Mouse (Mus musculus) stomach, postnatal 0 days (tissue): ENCODE data around the gene Plcxd2. TPM values are rescaled to one million over a fixed set of nuclear protein-coding genes. Genes with fewer than 3 reads are reported as not detected.

Source experiments
- ATAC-seq: fragments of 200-750 bp; cut with Nextera tagmentation; 2 replicates; pipeline ENCODE4 v1.8.0; 2017; ENCODE audit not compliant: low FRiP score, low TSS enrichment
- DNase-seq: peaks from one replicate; pipeline ENCODE4 v3.0.0-alpha.2; 2016; ENCODE audit warnings: low spot score
- H3K27ac ChIP-seq: fragments of 300-500 bp; sonication (generic); replicated peaks from 2 replicates; pipeline ENCODE4 v1.5.1; 2014; ENCODE audit warnings: mild to moderate bottlenecking, control low read depth
- H3K27me3 ChIP-seq: fragments of 300-500 bp; sonication (generic); 2 replicates; pipeline ENCODE4 v1.6.1; 2014; ENCODE audit warnings: low read length; ENCODE audit not compliant: control insufficient read depth, insufficient read depth
- H3K36me3 ChIP-seq: fragments of 300-500 bp; sonication (generic); 2 replicates; pipeline ENCODE4 v1.6.1; 2014; ENCODE audit warnings: low read length, mixed read lengths; ENCODE audit not compliant: control insufficient read depth, insufficient read depth
- H3K4me1 ChIP-seq: fragments of 300-500 bp; sonication (generic); replicated peaks from 2 replicates; pipeline ENCODE4 v1.6.1; 2014; ENCODE audit warnings: antibody characterized with exemption; ENCODE audit not compliant: control insufficient read depth, insufficient read depth
- H3K4me2 ChIP-seq: fragments of 300-500 bp; sonication (generic); replicated peaks from 2 replicates; pipeline ENCODE4 v1.6.1; 2014; ENCODE audit warnings: low read depth, mild to moderate bottlenecking, control low read depth, moderate library complexity
- H3K4me3 ChIP-seq: fragments of 300-500 bp; sonication (generic); 2 replicates; pipeline ENCODE4 v1.5.1; 2014; ENCODE audit warnings: low read depth, low read length, control low read depth
- H3K9ac ChIP-seq: fragments of 300-500 bp; sonication (generic); 2 replicates; pipeline ENCODE4 v1.6.1; 2014; ENCODE audit warnings: mild to moderate bottlenecking, low read length, control low read depth, mixed read lengths
- H3K9me3 ChIP-seq: fragments of 300-500 bp; sonication (generic); 2 replicates; pipeline ENCODE4 v1.6.1; 2016; ENCODE audit warnings: low read length; ENCODE audit not compliant: control insufficient read depth
- CTCF ChIP-seq: IDR thresholded peaks from 2 replicates; pipeline ENCODE4 v1.5.1; 2016; ENCODE audit warnings: antibody characterized with exemption, low read depth, mild to moderate bottlenecking, moderate library complexity
- EP300 ChIP-seq: optimal IDR thresholded peaks from 2 replicates; pipeline ENCODE3; 2016; ENCODE audit warnings: antibody characterized with exemption
- WGBS: fragments of 180-500 bp; shearing (Covaris S2); extraction: QIAGEN DNeasy Blood & Tissue Kit; methylation state at CpG from one replicate; pipeline ENCODE4 v1.1.7; 2014; 5-methylcytosine and 5-hydroxymethylcytosine counted together
- polyA plus RNA-seq: library from polyadenylated mRNA; unstranded; fragments of >200 nt; fragmentation: Nextera tagmentation; extraction: Ambion mirVana; gene quantifications from 2 replicates; pipeline ENCODE4 v1.2.1, GENCODE M21; 2015

Gene Plcxd2
- polyA plus RNA-seq, 1 experiment from 2014 or later: 2.2 TPM

GRCm38 (mm10) chr16:45967471-45967870 lies 42.5 kb downstream of the Plcxd2 start:
- Histone ChIP-seq H3K9ac (no peak overlapping the region), H3K4me2 (no peak overlapping the region), H3K9me3 (no peaks in the 10 kb centered on the region), H3K27me3 (no peaks in the 10 kb centered on the region), H3K4me1 (no peaks in the 10 kb centered on the region; the same call in 1 of the 2 replicates), H3K27ac (no peak overlapping the region), H3K36me3 (no peaks in the 10 kb centered on the region), H3K4me3 (no peak overlapping the region)
- DNase-seq: peak; percentile 80
- ATAC-seq: peak; percentile 72; the same call in 1 of the 2 replicates
- WGBS: 7% methylated on average over 7 of the region's 7 CpGs
- TF ChIP-seq EP300 (no peak), CTCF (peak; percentile 97)

GRCm38 (mm10) chr16:45966604-45967003 lies 43.4 kb downstream of the Plcxd2 start:
- no peak overlapping the region for H3K4me2 ChIP-seq
- no peak overlapping the region for H3K27ac ChIP-seq
- H3K9me3 ChIP-seq: no peaks in the 10 kb centered on the region
- 45% methylated on average over 5 of the region's 5 CpGs for WGBS
- no peak for DNase-seq
- no peaks in the 10 kb centered on the region for H3K27me3 ChIP-seq
- TF ChIP-seq CTCF (no peak), EP300 (no peak)
- H3K9ac ChIP-seq: no peak overlapping the region
- no peak overlapping the region for H3K4me3 ChIP-seq
- no peak for ATAC-seq
- H3K4me1 ChIP-seq: no peaks in the 10 kb centered on the region; the same call in 1 of the 2 replicates
- no peaks in the 10 kb centered on the region for H3K36me3 ChIP-seq

GRCm38 (mm10) chr16:45964777-45965176 lies 45.2 kb downstream of the Plcxd2 start:
- Histone ChIP-seq H3K36me3 (no peaks in the 10 kb centered on the region), H3K27me3 (no peaks in the 10 kb centered on the region), H3K4me1 (no peaks in the 10 kb centered on the region; the same call in 1 of the 2 replicates), H3K4me3 (no peak overlapping the region), H3K27ac (no peak overlapping the region), H3K9me3 (no peaks in the 10 kb centered on the region), H3K4me2 (no peak overlapping the region), H3K9ac (no peak overlapping the region)
- DNase-seq (no peak), ATAC-seq (peak; percentile 72)
- TF ChIP-seq CTCF (no peak), EP300 (no peak)
- 58% methylated on average over 6 of the region's 6 CpGs for WGBS

GRCm38 (mm10) chr16:45963837-45964236 lies 46.2 kb downstream of the Plcxd2 start:
- H3K4me2 ChIP-seq: no peak overlapping the region
- H3K36me3 ChIP-seq: no peaks in the 10 kb centered on the region
- no peaks in the 10 kb centered on the region; the same call in 1 of the 2 replicates for H3K4me1 ChIP-seq
- no peak overlapping the region for H3K4me3 ChIP-seq
- 76% methylated on average over 8 of the region's 8 CpGs for WGBS
- no peaks in the 10 kb centered on the region for H3K9me3 ChIP-seq
- no peak overlapping the region for H3K9ac ChIP-seq
- H3K27me3 ChIP-seq: no peaks in the 10 kb centered on the region
- TF ChIP-seq EP300 (no peak), CTCF (no peak)
- no peak for ATAC-seq
- no peak overlapping the region for H3K27ac ChIP-seq
- DNase-seq: no peak

- 0 out of 2 replicates have a peak, but pooled peaks have one; percentile 21 for ATAC-seq
- Histone ChIP-seq H3K27ac (no peak overlapping the region), H3K9me3 (no peaks in the 10 kb centered on the region), H3K4me1 (no peaks in the 10 kb centered on the region; the same call in 1 of the 2 replicates), H3K9ac (no peak overlapping the region), H3K27me3 (no peaks in the 10 kb centered on the region), H3K4me3 (no peak overlapping the region), H3K4me2 (no peak overlapping the region), H3K36me3 (no peaks in the 10 kb centered on the region)
- DNase-seq: no peak
- 40% methylated on average over 5 of the region's 5 CpGs for WGBS
- TF ChIP-seq CTCF (no peak), EP300 (no peak)
These were observed 46.9 kb downstream of the Plcxd2 start for GRCm38 (mm10) chr16:45963088-45963487.

- Histone ChIP-seq H3K27ac (no peak overlapping the region), H3K27me3 (no peaks in the 10 kb centered on the region), H3K9me3 (no peaks in the 10 kb centered on the region), H3K36me3 (no peaks in the 10 kb centered on the region), H3K9ac (no peak overlapping the region), H3K4me3 (no peak overlapping the region), H3K4me2 (no peak overlapping the region), H3K4me1 (no peaks in the 10 kb centered on the region)
- 81% methylated on average over 3 of the region's 3 CpGs for WGBS
- ATAC-seq (no peak), DNase-seq (no peak)
- TF ChIP-seq CTCF (no peak), EP300 (no peak)
These were observed 49.0 kb downstream of the Plcxd2 start for GRCm38 (mm10) chr16:45960978-45961377.
